Mouse (Mus musculus) liver, embryonic 14.5 days (tissue): Measurements from ENCODE around the gene B3gat3.

Experiments
- CTCF ChIP-seq: IDR thresholded peaks from 2 replicates; pipeline ENCODE4 v1.5.1; 2016; ENCODE audit warnings: antibody characterized with exemption, low read depth, control low read depth
- EP300 ChIP-seq: IDR thresholded peaks from 2 replicates; pipeline ENCODE4 v1.6.1; 2016; ENCODE audit warnings: antibody characterized with exemption, low read depth

DNA sequence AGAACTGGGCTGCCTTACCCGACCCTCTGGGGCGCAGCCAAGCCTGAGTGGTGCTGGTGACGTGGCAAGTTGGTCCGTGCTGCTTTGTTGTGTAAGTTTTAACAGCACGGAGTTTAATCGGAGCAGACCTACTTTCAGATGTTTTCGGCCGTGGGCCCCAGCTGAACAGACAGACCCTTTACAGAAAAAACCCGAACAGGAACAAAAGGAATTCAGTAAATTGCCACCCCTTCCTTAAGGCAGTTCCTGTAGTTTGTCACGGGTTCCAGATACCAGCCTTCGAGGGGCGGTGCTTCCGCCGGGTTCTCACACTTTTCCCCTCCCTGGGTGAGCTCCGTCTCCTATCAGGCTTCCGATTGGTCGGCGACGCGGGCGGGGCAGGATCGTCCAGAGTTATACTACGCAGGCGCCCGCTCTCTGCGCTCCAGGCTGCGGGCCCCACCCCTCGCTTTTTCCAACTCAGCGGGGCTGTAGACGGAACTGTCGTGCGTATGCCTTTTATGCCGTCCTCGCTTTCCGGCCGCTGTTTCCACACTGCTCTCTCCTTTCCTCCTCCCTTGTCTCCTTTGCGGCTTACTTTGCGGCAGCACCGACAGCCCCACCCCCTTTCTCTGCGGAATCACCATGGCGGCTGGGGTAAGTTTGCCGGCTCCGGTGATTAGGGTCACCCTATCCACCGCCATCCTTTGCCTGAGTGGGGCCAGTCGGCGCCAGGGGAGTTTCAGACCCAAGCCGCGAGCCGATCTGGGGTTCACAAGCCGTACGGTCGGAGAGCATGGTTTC, 46.6 kb downstream of the B3gat3 start, which contains the start of gene Eef1g:
- TF ChIP-seq EP300 = no peak
- TF ChIP-seq CTCF = no peak
